Mouse (Mus musculus) ES-Bruce4 (cell line): ENCODE measurements around the gene Map3k6. TPM values are rescaled to one million over a fixed set of nuclear protein-coding genes. Genes with fewer than 3 reads are reported as not detected.

ENCODE experiments used
- H3K27ac ChIP-seq: 2 replicates; pipeline ENCODE4 v1.5.1; 2012; ENCODE audit warnings: low read length, inconsistent platforms; ENCODE audit not compliant: insufficient read depth
- H3K27me3 ChIP-seq: 2 replicates; pipeline ENCODE4 v1.6.1; 2012; ENCODE audit warnings: mild to moderate bottlenecking, low read length, inconsistent platforms; ENCODE audit not compliant: control insufficient read depth, poor library complexity, insufficient read depth, severe bottlenecking
- H3K36me3 ChIP-seq: 2 replicates; pipeline ENCODE4 v1.6.1; 2012; ENCODE audit warnings: inconsistent platforms, mild to moderate bottlenecking, low read length, moderate library complexity; ENCODE audit not compliant: control insufficient read depth, poor library complexity, insufficient read depth, severe bottlenecking
- H3K4me1 ChIP-seq: one replicate; pipeline ENCODE4 v1.8.1; 2011; ENCODE audit warnings: low read length; ENCODE audit not compliant: control insufficient read depth, insufficient read depth
- H3K4me3 ChIP-seq: 2 replicates; pipeline ENCODE4 v1.5.1; 2011; ENCODE audit warnings: low read depth, mild to moderate bottlenecking, low read length
- H3K9ac ChIP-seq: 2 replicates; pipeline ENCODE4 v1.6.1; 2012; ENCODE audit warnings: low read depth, mild to moderate bottlenecking, inconsistent platforms; ENCODE audit not compliant: poor library complexity, severe bottlenecking
- H3K9me3 ChIP-seq: replicated peaks from 2 replicates; pipeline ENCODE4 v1.6.1; 2012; ENCODE audit warnings: mild to moderate bottlenecking, low read length, inconsistent platforms; ENCODE audit not compliant: control insufficient read depth, poor library complexity, insufficient read depth, severe bottlenecking
- CTCF ChIP-seq: IDR thresholded peaks from one replicate; pipeline ENCODE4 v1.8.1; 2011; ENCODE audit warnings: low read depth, low read length
- EP300 ChIP-seq: IDR thresholded peaks from 2 replicates; pipeline ENCODE4 v1.6.1; 2011; ENCODE audit warnings: low read depth, low read length; ENCODE audit not compliant: insufficient read depth
- POLR2A ChIP-seq: IDR thresholded peaks from one replicate; pipeline ENCODE4 v1.8.1; 2011; ENCODE audit warnings: low read length; ENCODE audit not compliant: insufficient read depth
- polyA plus RNA-seq: library from polyadenylated mRNA; stranded (reverse); fragments of >200 nt; gene quantifications from 2 replicates; pipeline ENCODE4 v1.2.4, GENCODE M21; 2011; ENCODE audit warnings: low read depth; ENCODE audit not compliant: missing spikeins, insufficient read depth, insufficient read length

The Map3k6 gene
- polyA plus RNA-seq, 1 experiment, result 3.8 TPM

DNA sequence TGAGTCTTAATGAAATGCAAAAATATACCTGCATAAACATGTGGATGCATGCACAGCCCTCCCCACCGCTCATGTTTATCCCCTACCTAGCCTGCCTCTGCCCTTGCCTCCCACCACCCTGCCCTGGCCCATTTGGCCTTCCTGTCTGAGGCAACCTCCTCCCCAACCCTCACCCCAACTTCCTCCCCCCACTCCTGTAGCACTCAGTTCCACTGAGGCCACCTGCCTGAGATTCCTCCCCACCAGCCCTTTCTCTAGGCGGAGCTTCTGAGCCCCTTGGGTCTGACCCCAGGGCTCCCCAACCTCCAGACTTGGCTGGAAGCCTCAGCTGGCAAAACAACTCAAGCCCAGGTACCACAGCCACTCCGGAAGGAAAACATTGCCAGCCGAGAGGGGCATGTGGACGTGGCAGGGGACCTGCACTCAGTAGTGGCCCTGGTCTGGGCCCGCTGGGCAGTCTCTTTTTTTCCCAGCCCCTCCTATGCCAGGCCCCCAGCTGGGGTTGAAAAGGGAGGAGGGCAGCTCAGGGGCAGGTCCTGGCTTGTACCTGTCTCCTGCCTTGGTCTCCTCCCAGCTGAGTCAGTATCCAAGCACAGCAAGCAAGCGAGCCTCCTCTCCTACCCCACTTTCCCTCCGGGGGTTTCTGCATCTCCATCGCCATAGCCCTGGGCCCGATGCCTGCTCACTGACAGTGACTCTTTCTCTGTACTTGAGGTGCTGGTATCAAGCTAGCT lies 21.2 kb downstream of the Map3k6 start:
- Histone ChIP-seq H3K4me1 (peaks cover 7% of the 10 kb centered on the region), H3K4me3 (peak overlapping the region; percentile 55), H3K9ac (peak overlapping the region; percentile 17), H3K9me3 (no peaks in the 10 kb centered on the region), H3K27ac (peak overlapping the region; percentile 42), H3K36me3 (peaks cover 4% of the 10 kb centered on the region; the same call in 1 of the 2 replicates), H3K27me3 (no peaks in the 10 kb centered on the region)
- TF ChIP-seq CTCF (no peak), EP300 (no peak), POLR2A (no peak)

GRCm38 (mm10) chr4:133262375-133262765 lies 21.8 kb downstream of the Map3k6 start:
- Histone ChIP-seq H3K9ac (peak overlapping the region; percentile 17; the same call in 1 of the 2 replicates), H3K27me3 (no peaks in the 10 kb centered on the region), H3K27ac (peak overlapping the region; percentile 42), H3K4me3 (peak overlapping the region; percentile 55), H3K9me3 (no peaks in the 10 kb centered on the region), H3K36me3 (peaks cover 6% of the 10 kb centered on the region; the same call in 1 of the 2 replicates), H3K4me1 (peaks cover 7% of the 10 kb centered on the region)
- TF ChIP-seq POLR2A, result no peak
- no peak for TF ChIP-seq EP300
- no peak for TF ChIP-seq CTCF

GRCm38 (mm10) chr4:133262882-133263281 lies 22.3 kb downstream of the Map3k6 start, which contains the start of gene Sytl1:
Gene Sytl1 (minus strand): TSS chr4:133263113.
- Histone ChIP-seq H3K36me3 (peaks cover 11% of the 10 kb centered on the region), H3K9ac (peak within 1 kb of the TSS; percentile 17)

GRCm38 (mm10) chr4:133263756-133264155 lies 23.1 kb downstream of the Map3k6 start:
- Histone ChIP-seq H3K36me3 (peaks cover 18% of the 10 kb centered on the region), H3K27me3 (no peaks in the 10 kb centered on the region), H3K27ac (no peak overlapping the region), H3K9ac (no peak overlapping the region), H3K9me3 (no peaks in the 10 kb centered on the region), H3K4me3 (no peak overlapping the region), H3K4me1 (peaks cover 2% of the 10 kb centered on the region)
- TF ChIP-seq POLR2A (no peak), EP300 (no peak), CTCF (no peak)

More at GRCm38 (mm10) chr4:133262882-133263281, 22.3 kb downstream of the Map3k6 start, which contains the start of gene Sytl1:
- peak within 1 kb of the TSS; percentile 55 for H3K4me3 ChIP-seq
- H3K9me3 ChIP-seq, result no peaks in the 10 kb centered on the region
- H3K27me3 ChIP-seq, result no peaks in the 10 kb centered on the region
- peaks cover 4% of the 10 kb centered on the region for H3K4me1 ChIP-seq
- TF ChIP-seq POLR2A (no peak), EP300 (no peak), CTCF (peak; percentile 0)
- peak within 1 kb of the TSS; percentile 42 for H3K27ac ChIP-seq

GRCm38 (mm10) chr4:133264559-133264958 lies 23.9 kb downstream of the Map3k6 start:
- TF ChIP-seq POLR2A, result no peak
- peak; percentile 2 for TF ChIP-seq CTCF
- no peak for TF ChIP-seq EP300
- Histone ChIP-seq H3K27ac (no peak overlapping the region), H3K4me3 (no peak overlapping the region), H3K9me3 (no peaks in the 10 kb centered on the region), H3K27me3 (no peaks in the 10 kb centered on the region), H3K36me3 (peaks cover 26% of the 10 kb centered on the region), H3K9ac (no peak overlapping the region), H3K4me1 (peaks cover 2% of the 10 kb centered on the region)

DNA sequence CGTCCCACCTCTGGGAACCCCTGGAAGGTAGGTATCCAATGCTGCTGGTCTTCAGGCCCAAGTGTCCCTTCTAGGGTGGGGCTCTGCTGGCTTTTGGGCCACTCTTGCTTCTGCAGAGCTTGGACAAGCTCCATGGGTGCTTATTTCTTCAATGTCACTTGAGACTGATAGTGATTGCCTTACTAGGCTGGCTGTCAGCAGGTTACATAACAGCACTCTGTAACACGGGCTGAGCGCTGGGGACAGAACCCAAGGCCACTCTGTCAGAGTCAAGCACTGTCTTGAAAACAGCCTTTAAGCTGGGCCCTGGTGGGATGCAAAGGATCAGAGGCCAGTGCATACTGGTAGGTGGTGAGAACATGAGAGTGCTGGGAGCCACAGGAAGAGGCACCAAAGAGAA lies 24.7 kb downstream of the Map3k6 start:
- no peak overlapping the region for H3K9ac ChIP-seq
- peaks cover 28% of the 10 kb centered on the region for H3K36me3 ChIP-seq
- TF ChIP-seq POLR2A (no peak), EP300 (no peak), CTCF (no peak)
- H3K4me3 ChIP-seq, result no peak overlapping the region
- H3K27me3 ChIP-seq, result no peaks in the 10 kb centered on the region
- no peaks in the 10 kb centered on the region for H3K9me3 ChIP-seq
- no peak overlapping the region for H3K27ac ChIP-seq
- H3K4me1 ChIP-seq, result peaks cover 2% of the 10 kb centered on the region
